ENCODE assay signal across 24 mouse cellular contexts in the genomic region with DNA sequence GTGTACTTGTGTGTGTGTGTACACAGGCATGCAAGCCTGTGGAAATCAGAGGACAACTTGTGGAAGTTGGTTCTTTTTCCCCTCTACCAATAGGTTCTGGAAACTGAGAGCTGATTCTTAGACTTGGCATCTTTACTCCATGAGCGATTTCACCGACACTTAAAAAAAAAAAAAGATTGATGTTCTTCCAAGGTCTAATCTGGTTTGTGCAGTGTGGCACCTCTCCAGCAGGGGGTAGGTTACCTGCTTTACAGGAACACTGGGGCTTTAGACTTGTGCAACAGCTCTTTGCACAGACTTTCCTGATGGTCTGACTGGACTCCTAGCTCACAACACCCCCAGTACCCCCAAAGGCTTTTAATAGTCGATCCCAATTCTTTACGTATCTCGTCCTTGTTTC.
DNase-seq lines count a peak whose midpoint lies in the region; ATAC-seq and TF ChIP-seq lines count a peak whose summit lies in the region.
"Had no signal": no experiment of that assay in that cellular context is flagged by ENCODE, and none has a peak within 500 bp of the region (broad histone marks: within the 10 kb centered on the region; RNA-seq: fewer than 3 reads in every experiment).

No protein-coding gene starts in this region.

- no peak overlapping the region for H3K27ac ChIP-seq in forebrain, embryonic 14.5 days (ENCODE audit: low read depth, low read length)
- no peak overlapping the region for H3K27ac ChIP-seq in forebrain, embryonic 10.5 days
- no peak overlapping the region for H3K27ac ChIP-seq in liver, postnatal 0 days (ENCODE audit: low read depth)
- H3K27ac ChIP-seq in liver, embryonic 11.5 days (ENCODE audit: low read depth, low read length): no peak overlapping the region
- H3K27ac ChIP-seq in thymus, adult 2 months (ENCODE audit: control insufficient read depth, insufficient read depth, low read length): no peak overlapping the region
- H3K27ac ChIP-seq: embryonic facial prominence, embryonic 10.5 days; heart, embryonic 13.5 days; midbrain, embryonic 12.5 days; neural tube, embryonic 15.5 days; stomach, embryonic 15.5 days had no signal

- H3K9me3 ChIP-seq in forebrain, embryonic 14.5 days (replicated peaks; ENCODE audit: control insufficient read depth, low read length): no peaks in the 10 kb centered on the region
- no peaks in the 10 kb centered on the region for H3K9me3 ChIP-seq in forebrain, embryonic 10.5 days
- no peaks in the 10 kb centered on the region for H3K9me3 ChIP-seq in liver, postnatal 0 days (ENCODE audit: low read length)
- H3K9me3 ChIP-seq in liver, embryonic 11.5 days (ENCODE audit: control insufficient read depth, low read length): no peaks in the 10 kb centered on the region
- no peaks in the 10 kb centered on the region for H3K9me3 ChIP-seq in G1E (replicated peaks)
- H3K9me3 ChIP-seq: embryonic facial prominence, embryonic 10.5 days; heart, embryonic 13.5 days; midbrain, embryonic 12.5 days; neural tube, embryonic 15.5 days; stomach, embryonic 15.5 days had no signal

- TF ChIP-seq POLR2A in thymus, adult 2 months (IDR thresholded peaks at IDR 0.05; ENCODE audit: control insufficient read depth, extremely low read depth, insufficient read depth, low read length, poor library complexity): no peak

- 0 out of 2 replicates have a peak, but pooled peaks have one; percentile 10 for ATAC-seq in forebrain, embryonic 14.5 days
- no peak for ATAC-seq in liver, postnatal 0 days
- no peak for ATAC-seq in liver, embryonic 11.5 days (replicated peaks; ENCODE audit: low FRiP score)
- ATAC-seq in G1E (ENCODE audit: extremely low read depth, insufficient number of reproducible peaks, low FRiP score, poor library complexity, severe bottlenecking): no peak

- H3K27me3 ChIP-seq in forebrain, embryonic 14.5 days (replicated peaks; ENCODE audit: control insufficient read depth, insufficient read depth, low read length): no peaks in the 10 kb centered on the region
- no peaks in the 10 kb centered on the region for H3K27me3 ChIP-seq in forebrain, embryonic 10.5 days (ENCODE audit: poor library complexity, severe bottlenecking)
- no peaks in the 10 kb centered on the region for H3K27me3 ChIP-seq in liver, postnatal 0 days (ENCODE audit: insufficient read depth, low read length)
- H3K27me3 ChIP-seq in liver, embryonic 11.5 days (replicated peaks; ENCODE audit: control insufficient read depth, insufficient read depth, low read length): no peaks in the 10 kb centered on the region
- H3K27me3 ChIP-seq in G1E (ENCODE audit: insufficient read depth, low read length): no peaks in the 10 kb centered on the region
- H3K27me3 ChIP-seq in thymus, adult 2 months (ENCODE audit: control insufficient read depth, insufficient read depth, low read length): no peaks in the 10 kb centered on the region
- H3K27me3 ChIP-seq: heart, embryonic 13.5 days; midbrain, embryonic 12.5 days; neural tube, embryonic 15.5 days; stomach, embryonic 15.5 days had no signal

- H3K4me3 ChIP-seq in forebrain, embryonic 14.5 days (ENCODE audit: low read depth, low read length): no peak overlapping the region
- no peak overlapping the region for H3K4me3 ChIP-seq in forebrain, embryonic 10.5 days
- no peak overlapping the region for H3K4me3 ChIP-seq in liver, postnatal 0 days (ENCODE audit: low read depth, low read length)
- no peak overlapping the region for H3K4me3 ChIP-seq in liver, embryonic 11.5 days (ENCODE audit: low read depth, low read length)
- H3K4me3 ChIP-seq in G1E (ENCODE audit: low read depth, low read length): no peak overlapping the region
- H3K4me3 ChIP-seq in thymus, adult 2 months (ENCODE audit: control insufficient read depth, insufficient read depth, low read length): no peak overlapping the region
- H3K4me3 ChIP-seq: embryonic facial prominence, embryonic 10.5 days; heart, embryonic 13.5 days; midbrain, embryonic 12.5 days; neural tube, embryonic 15.5 days; stomach, embryonic 15.5 days had no signal

- no peak for DNase-seq in forebrain, embryonic 14.5 days (ENCODE audit: low spot score)
- DNase-seq in forebrain, embryonic 10.5 days (ENCODE audit: extremely low spot score, low spot score): no peak
- no peak for DNase-seq in liver, postnatal 0 days
- DNase-seq in liver, embryonic 11.5 days (ENCODE audit: low spot score): no peak
- DNase-seq in G1E (ENCODE audit: low spot score): no peak
- DNase-seq in fat pad, adult 2 months (ENCODE audit: extremely low read depth, low read depth, low spot score): peak; percentile 1
- no peak for DNase-seq in adrenal gland, postnatal 25 days
- DNase-seq in thymus, adult 2 months: no peak
- DNase-seq: adrenal gland, adult 2 months; cerebellum, adult 11-12 months; gastrocnemius, postnatal 10 days; heart, adult 11 months; kidney, adult 18-20 months; kidney, postnatal 4 days; lung, adult 18-20 months; right cerebral cortex, adult 18-20 months; right cerebral cortex, postnatal 4 days; thymus, adult 18-20 months; thymus, postnatal 4 days had no signal

- no peak overlapping the region for H3K4me2 ChIP-seq in forebrain, embryonic 14.5 days (ENCODE audit: low read length)
- no peak overlapping the region for H3K4me2 ChIP-seq in liver, postnatal 0 days (ENCODE audit: low read depth, low read length)
- H3K4me2 ChIP-seq in liver, embryonic 11.5 days: no peak overlapping the region
- H3K4me2 ChIP-seq: heart, embryonic 13.5 days; midbrain, embryonic 12.5 days; neural tube, embryonic 15.5 days; stomach, embryonic 15.5 days had no signal

- H3K36me3 ChIP-seq in forebrain, embryonic 14.5 days (ENCODE audit: control insufficient read depth, insufficient read depth, low read length): no peaks in the 10 kb centered on the region
- no peaks in the 10 kb centered on the region for H3K36me3 ChIP-seq in forebrain, embryonic 10.5 days (replicated peaks)
- H3K36me3 ChIP-seq in liver, postnatal 0 days (replicated peaks; ENCODE audit: insufficient read depth, low read length): no peaks in the 10 kb centered on the region
- no peaks in the 10 kb centered on the region for H3K36me3 ChIP-seq in liver, embryonic 11.5 days (ENCODE audit: control insufficient read depth, insufficient read depth, low read length)
- no peaks in the 10 kb centered on the region for H3K36me3 ChIP-seq in G1E (replicated peaks)
- H3K36me3 ChIP-seq in thymus, adult 2 months (ENCODE audit: control insufficient read depth, insufficient read depth, low read length): no peaks in the 10 kb centered on the region
- H3K36me3 ChIP-seq: embryonic facial prominence, embryonic 10.5 days; heart, embryonic 13.5 days; midbrain, embryonic 12.5 days; neural tube, embryonic 15.5 days; stomach, embryonic 15.5 days had no signal

- peaks cover 4% of the 10 kb centered on the region; the same call in 1 of the 2 replicates for H3K4me1 ChIP-seq in forebrain, embryonic 14.5 days (ENCODE audit: control insufficient read depth, insufficient read depth, low read length)
- no peaks in the 10 kb centered on the region for H3K4me1 ChIP-seq in forebrain, embryonic 10.5 days
- no peaks in the 10 kb centered on the region for H3K4me1 ChIP-seq in liver, postnatal 0 days (ENCODE audit: insufficient read depth)
- no peaks in the 10 kb centered on the region for H3K4me1 ChIP-seq in liver, embryonic 11.5 days (replicated peaks; ENCODE audit: control insufficient read depth, insufficient read depth, low read length)
- no peaks in the 10 kb centered on the region for H3K4me1 ChIP-seq in G1E (ENCODE audit: insufficient read depth, low read depth, low read length)
- no peaks in the 10 kb centered on the region for H3K4me1 ChIP-seq in thymus, adult 2 months (replicated peaks; ENCODE audit: control insufficient read depth, insufficient read depth, low read length)
- H3K4me1 ChIP-seq: embryonic facial prominence, embryonic 10.5 days; midbrain, embryonic 12.5 days; neural tube, embryonic 15.5 days; stomach, embryonic 15.5 days had no signal

- no peak overlapping the region for H3K9ac ChIP-seq in forebrain, embryonic 14.5 days (ENCODE audit: low read length)
- no peak overlapping the region for H3K9ac ChIP-seq in liver, postnatal 0 days (replicated peaks)
- no peak overlapping the region for H3K9ac ChIP-seq in liver, embryonic 11.5 days (ENCODE audit: low read depth, low read length)
- H3K9ac ChIP-seq: heart, embryonic 13.5 days; midbrain, embryonic 12.5 days; neural tube, embryonic 15.5 days; stomach, embryonic 15.5 days had no signal

- 0 out of 2 replicates have a peak, but pooled peaks have one; percentile 3 for TF ChIP-seq CTCF in liver, postnatal 0 days (IDR thresholded peaks at IDR 0.05; ENCODE audit: low read depth)
- 0 out of 2 replicates have a peak, but pooled peaks have one; percentile 2 for TF ChIP-seq CTCF in G1E (IDR thresholded peaks at IDR 0.05; ENCODE audit: low read depth, low read length)
- no peak for TF ChIP-seq CTCF in thymus, adult 2 months (IDR thresholded peaks at IDR 0.05; ENCODE audit: borderline replicate concordance, control insufficient read depth, extremely low read depth, insufficient read depth, low read length, poor library complexity)

- TF ChIP-seq EP300 in liver, postnatal 0 days (IDR thresholded peaks at IDR 0.05; ENCODE audit: low read depth): no peak

- WGBS in forebrain, embryonic 14.5 days: 69% methylated on average over 5 of the region's 5 CpGs
- WGBS in forebrain, embryonic 10.5 days: 78% methylated on average over 5 of the region's 5 CpGs
- WGBS in liver, postnatal 0 days (ENCODE audit: insufficient replicate concordance): 70% methylated on average over 5 of the region's 5 CpGs
- 65% methylated on average over 5 of the region's 5 CpGs for WGBS in liver, embryonic 11.5 days
- 82% methylated on average over 5 of the region's 5 CpGs for whole genome bisulfite sequencing in thymus, adult 2 months
